Mouse (Mus musculus): ENCODE results near the gene Olfr651. TPM values are rescaled to one million over a fixed set of nuclear protein-coding genes. Genes with fewer than 3 reads are reported as not detected.

The Olfr651 gene
- polyA plus RNA-seq, 1 experiment, result not detected

GRCm38 (mm10) chr7:104560601-104561000 is 10.7 kb downstream of the Olfr651 start, which contains the start of gene Olfr652:
Gene Olfr652, plus strand, starts transcription at chr7:104560901.
- no peak within 1 kb of the TSS for H3K4me2 ChIP-seq (ENCODE audit: low read depth)
- H3K79me2 ChIP-seq (ENCODE audit: control insufficient read depth, insufficient read depth), result no peaks in the 10 kb centered on the region
- no peaks in the 10 kb centered on the region for H3K36me3 ChIP-seq (ENCODE audit: control insufficient read depth, insufficient read depth)
- no peak within 1 kb of the TSS for H3ac ChIP-seq (ENCODE audit: control insufficient read depth, insufficient read length)
- TF ChIP-seq POLR2A (IDR thresholded peaks at IDR 0.05; ENCODE audit: insufficient read length, low read depth) (no peak), MYOG (IDR thresholded peaks at IDR 0.05; ENCODE audit: control insufficient read depth in 1 of 3, insufficient read depth in 1 of 3, insufficient read length in 2 of 3, low read depth in 2 of 3) (no peak), MYOD1 (IDR thresholded peaks at IDR 0.05; ENCODE audit: control insufficient read depth in 1 of 3, insufficient read length in 2 of 3, low read depth in 2 of 3) (no peak), POLR2AphosphoS2 (IDR thresholded peaks at IDR 0.05; ENCODE audit: insufficient read length, low read depth) (no peak), REST (IDR thresholded peaks at IDR 0.05; ENCODE audit: insufficient read depth, insufficient read length) (no peak), MAX (IDR thresholded peaks at IDR 0.05; ENCODE audit: low read depth) (no peak), USF1 (IDR thresholded peaks at IDR 0.05; ENCODE audit: low read depth) (no peak), CEBPB (IDR thresholded peaks at IDR 0.05; ENCODE audit: insufficient read depth, poor library complexity, severe bottlenecking) (no peak), E2F4 (IDR thresholded peaks at IDR 0.05; ENCODE audit: insufficient read depth) (no peak), TCF12 (IDR thresholded peaks at IDR 0.05; ENCODE audit: insufficient read depth, poor library complexity, severe bottlenecking) (no peak), TCF3 (IDR thresholded peaks at IDR 0.05; ENCODE audit: insufficient read length, low read depth) (no peak), SRF (IDR thresholded peaks at IDR 0.05; ENCODE audit: control insufficient read depth, insufficient read length, low read depth) (no peak)
- no peaks in the 10 kb centered on the region for H3K27me3 ChIP-seq (ENCODE audit: control insufficient read depth, insufficient read depth, insufficient read length)
- no peak within 1 kb of the TSS for H3K4me3 ChIP-seq

DNA sequence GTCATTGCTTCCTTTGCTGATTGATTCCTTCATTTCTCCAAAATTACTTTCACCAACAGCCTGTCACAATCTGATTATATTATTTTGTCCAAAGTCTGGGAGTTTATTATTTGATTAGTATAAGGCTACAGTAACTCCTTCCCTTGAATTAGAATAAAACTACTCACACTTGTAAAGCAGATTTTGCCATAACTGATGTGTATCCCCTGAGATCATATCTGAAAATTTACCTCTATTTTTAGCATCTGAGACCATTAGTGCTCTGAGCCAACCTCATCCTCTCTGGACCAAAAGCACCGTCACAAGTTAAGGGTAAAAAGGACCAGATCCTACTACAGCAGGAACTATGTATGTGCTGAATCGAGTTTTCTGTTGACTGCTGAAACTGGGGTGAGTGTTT is 27.1 kb downstream of the Olfr651 start, which contains the start of gene Olfr653:
Gene Olfr653 (plus strand): TSS at position 301 of the 400 bp plus-strand sequence.
- Histone ChIP-seq H3ac (ENCODE audit: control insufficient read depth, insufficient read length) (no peak within 1 kb of the TSS), H3K4me3 (no peak within 1 kb of the TSS), H3K4me2 (ENCODE audit: low read depth) (no peak within 1 kb of the TSS), H3K79me2 (ENCODE audit: control insufficient read depth, insufficient read depth) (no peaks in the 10 kb centered on the region), H3K27me3 (ENCODE audit: control insufficient read depth, insufficient read depth, insufficient read length) (no peaks in the 10 kb centered on the region), H3K36me3 (ENCODE audit: control insufficient read depth, insufficient read depth) (no peaks in the 10 kb centered on the region)
- TF ChIP-seq TCF12 (IDR thresholded peaks at IDR 0.05; ENCODE audit: insufficient read depth, poor library complexity, severe bottlenecking), result no peak

GRCm38 (mm10) chr7:104580846-104581245 is 30.9 kb downstream of the Olfr651 start:
- no peaks in the 10 kb centered on the region for H3K79me2 ChIP-seq (ENCODE audit: control insufficient read depth, insufficient read depth)
- no peaks in the 10 kb centered on the region for H3K36me3 ChIP-seq (ENCODE audit: control insufficient read depth, insufficient read depth)
- no peak for TF ChIP-seq TCF3 (IDR thresholded peaks at IDR 0.05; ENCODE audit: insufficient read length, low read depth)
- no peak for TF ChIP-seq E2F4 (IDR thresholded peaks at IDR 0.05; ENCODE audit: insufficient read depth)
- TF ChIP-seq TCF12 (IDR thresholded peaks at IDR 0.05; ENCODE audit: insufficient read depth, poor library complexity, severe bottlenecking), result no peak
- no peak for TF ChIP-seq POLR2AphosphoS2 (IDR thresholded peaks at IDR 0.05; ENCODE audit: insufficient read length, low read depth)
- TF ChIP-seq SRF (IDR thresholded peaks at IDR 0.05; ENCODE audit: control insufficient read depth, insufficient read length, low read depth), result no peak
- no peak for TF ChIP-seq POLR2A (IDR thresholded peaks at IDR 0.05; ENCODE audit: insufficient read length, low read depth)
- no peak for TF ChIP-seq MAX (IDR thresholded peaks at IDR 0.05; ENCODE audit: low read depth)
- no peak for TF ChIP-seq MYOD1 (IDR thresholded peaks at IDR 0.05; ENCODE audit: control insufficient read depth in 1 of 3, insufficient read length in 2 of 3, low read depth in 2 of 3)
- no peak overlapping the region for H3ac ChIP-seq (ENCODE audit: control insufficient read depth, insufficient read length)
- H3K4me3 ChIP-seq, result no peak overlapping the region
- H3K4me2 ChIP-seq (ENCODE audit: low read depth), result no peak overlapping the region
- H3K27me3 ChIP-seq (ENCODE audit: control insufficient read depth, insufficient read depth, insufficient read length), result no peaks in the 10 kb centered on the region

GRCm38 (mm10) chr7:104581429-104581828 is 31.5 kb downstream of the Olfr651 start:
- Histone ChIP-seq H3K36me3 (ENCODE audit: control insufficient read depth, insufficient read depth) (no peaks in the 10 kb centered on the region), H3K27me3 (ENCODE audit: control insufficient read depth, insufficient read depth, insufficient read length) (no peaks in the 10 kb centered on the region), H3K4me3 (no peak overlapping the region), H3K79me2 (ENCODE audit: control insufficient read depth, insufficient read depth) (no peaks in the 10 kb centered on the region), H3ac (ENCODE audit: control insufficient read depth, insufficient read length) (no peak overlapping the region), H3K4me2 (ENCODE audit: low read depth) (no peak overlapping the region)
- TF ChIP-seq POLR2AphosphoS2 (IDR thresholded peaks at IDR 0.05; ENCODE audit: insufficient read length, low read depth), result no peak
- no peak for TF ChIP-seq POLR2A (IDR thresholded peaks at IDR 0.05; ENCODE audit: insufficient read length, low read depth)
- no peak for TF ChIP-seq CEBPB (IDR thresholded peaks at IDR 0.05; ENCODE audit: insufficient read depth, poor library complexity, severe bottlenecking)
- TF ChIP-seq MYOG (IDR thresholded peaks at IDR 0.05; ENCODE audit: control insufficient read depth in 1 of 3, insufficient read depth in 1 of 3, insufficient read length in 2 of 3, low read depth in 2 of 3), result no peak
- TF ChIP-seq TCF12 (IDR thresholded peaks at IDR 0.05; ENCODE audit: insufficient read depth, poor library complexity, severe bottlenecking), result no peak
- no peak for TF ChIP-seq E2F4 (IDR thresholded peaks at IDR 0.05; ENCODE audit: insufficient read depth)
- no peak for TF ChIP-seq TCF3 (IDR thresholded peaks at IDR 0.05; ENCODE audit: insufficient read length, low read depth)
- no peak for TF ChIP-seq MAX (IDR thresholded peaks at IDR 0.05; ENCODE audit: low read depth)
- no peak for TF ChIP-seq SRF (IDR thresholded peaks at IDR 0.05; ENCODE audit: control insufficient read depth, insufficient read length, low read depth)
- no peak for TF ChIP-seq USF1 (IDR thresholded peaks at IDR 0.05; ENCODE audit: low read depth)
- no peak for TF ChIP-seq MYOD1 (IDR thresholded peaks at IDR 0.05; ENCODE audit: control insufficient read depth in 1 of 3, insufficient read length in 2 of 3, low read depth in 2 of 3)
- no peak for TF ChIP-seq REST (IDR thresholded peaks at IDR 0.05; ENCODE audit: insufficient read depth, insufficient read length)

DNA sequence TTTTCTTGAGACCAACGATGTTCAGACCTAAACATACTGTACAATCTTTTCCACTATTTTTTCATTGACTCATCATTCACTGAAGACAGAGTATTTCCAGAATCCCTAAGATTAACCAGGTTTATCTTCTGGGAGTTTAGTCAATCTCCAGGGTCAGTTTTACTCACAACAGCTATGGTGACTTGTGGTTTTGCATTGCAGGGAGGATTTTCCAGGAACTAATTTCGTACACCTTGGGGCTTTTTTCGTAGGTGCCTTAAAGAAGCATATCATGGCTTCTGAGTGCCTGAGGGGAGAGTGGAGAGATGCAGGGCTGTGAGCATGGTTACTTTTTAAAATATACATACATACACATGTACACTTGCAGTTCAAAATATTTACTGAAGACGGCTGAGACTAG is 36.8 kb downstream of the Olfr651 start, which contains the start of gene Olfr654:
Gene Olfr654 (plus strand): TSS at position 301 of the 400 bp plus-strand sequence.
- H3K36me3 ChIP-seq (ENCODE audit: control insufficient read depth, insufficient read depth), result no peaks in the 10 kb centered on the region
- no peaks in the 10 kb centered on the region for H3K27me3 ChIP-seq (ENCODE audit: control insufficient read depth, insufficient read depth, insufficient read length)

More for the DNA sequence above, 36.8 kb downstream of the Olfr651 start, which contains the start of gene Olfr654:
- Histone ChIP-seq H3K4me2 (ENCODE audit: low read depth) (no peak within 1 kb of the TSS), H3ac (ENCODE audit: control insufficient read depth, insufficient read length) (no peak within 1 kb of the TSS), H3K79me2 (ENCODE audit: control insufficient read depth, insufficient read depth) (no peaks in the 10 kb centered on the region), H3K4me3 (no peak within 1 kb of the TSS)
- TF ChIP-seq MYOD1 (IDR thresholded peaks at IDR 0.05; ENCODE audit: control insufficient read depth in 1 of 3, insufficient read length in 2 of 3, low read depth in 2 of 3) (no peak), TCF12 (IDR thresholded peaks at IDR 0.05; ENCODE audit: insufficient read depth, poor library complexity, severe bottlenecking) (no peak), TCF3 (IDR thresholded peaks at IDR 0.05; ENCODE audit: insufficient read length, low read depth) (no peak), POLR2A (IDR thresholded peaks at IDR 0.05; ENCODE audit: insufficient read length, low read depth) (no peak), POLR2AphosphoS2 (IDR thresholded peaks at IDR 0.05; ENCODE audit: insufficient read length, low read depth) (no peak), SRF (IDR thresholded peaks at IDR 0.05; ENCODE audit: control insufficient read depth, insufficient read length, low read depth) (no peak), E2F4 (IDR thresholded peaks at IDR 0.05; ENCODE audit: insufficient read depth) (no peak), MAX (IDR thresholded peaks at IDR 0.05; ENCODE audit: low read depth) (no peak), USF1 (IDR thresholded peaks at IDR 0.05; ENCODE audit: low read depth) (no peak), MYOG (IDR thresholded peaks at IDR 0.05; ENCODE audit: control insufficient read depth in 1 of 3, insufficient read depth in 1 of 3, insufficient read length in 2 of 3, low read depth in 2 of 3) (no peak), CEBPB (IDR thresholded peaks at IDR 0.05; ENCODE audit: insufficient read depth, poor library complexity, severe bottlenecking) (no peak), REST (IDR thresholded peaks at IDR 0.05; ENCODE audit: insufficient read depth, insufficient read length) (no peak)
